14 mouse cellular contexts compared by ENCODE assay signal in genomic region chr5:111836668-111837234, GRCm38 (mm10).
DNase-seq lines count a peak whose midpoint lies in the region; ATAC-seq and TF ChIP-seq lines count a peak whose summit lies in the region.
"Had no signal": no experiment of that assay in that cellular context is flagged by ENCODE, and none has a peak within 500 bp of the region (broad histone marks: within the 10 kb centered on the region; RNA-seq: fewer than 3 reads in every experiment).

No protein-coding gene starts in this region.

- H3K9me3 ChIP-seq in embryonic facial prominence, embryonic 13.5 days, result no peaks in the 10 kb centered on the region
- no peaks in the 10 kb centered on the region for H3K9me3 ChIP-seq in hindbrain, embryonic 13.5 days
- H3K9me3 ChIP-seq in midbrain, postnatal 0 days (ENCODE audit: low read length), result no peaks in the 10 kb centered on the region
- no peaks in the 10 kb centered on the region for H3K9me3 ChIP-seq in heart, embryonic 10.5 days
- H3K9me3 ChIP-seq: limb, embryonic 12.5 days had no signal

- no peak overlapping the region for H3K9ac ChIP-seq in embryonic facial prominence, embryonic 13.5 days
- no peak overlapping the region; the same call in 1 of the 2 replicates for H3K9ac ChIP-seq in hindbrain, embryonic 13.5 days
- H3K9ac ChIP-seq in midbrain, postnatal 0 days (replicated peaks; ENCODE audit: low read length, poor library complexity, severe bottlenecking), result no peak overlapping the region
- H3K9ac ChIP-seq: limb, embryonic 12.5 days; liver, postnatal 0 days had no signal

- no peak for ATAC-seq in embryonic facial prominence, embryonic 13.5 days (ENCODE audit: insufficient number of reproducible peaks, insufficient read depth, low FRiP score, low TSS enrichment, low read depth)
- peak; percentile 80 for ATAC-seq in hindbrain, embryonic 13.5 days (ENCODE audit: low FRiP score)
- peak; percentile 44; the same call in 1 of the 2 replicates for ATAC-seq in midbrain, postnatal 0 days (ENCODE audit: low FRiP score)
- ATAC-seq: activated CD4-positive, CD25-positive, alpha-beta regulatory T cell, adult 4 months; liver, postnatal 0 days had no signal

- H3K4me2 ChIP-seq in embryonic facial prominence, embryonic 13.5 days, result peak overlapping the region; percentile 21; the same call in 1 of the 2 replicates
- H3K4me2 ChIP-seq in hindbrain, embryonic 13.5 days, result peak overlapping the region; percentile 25
- H3K4me2 ChIP-seq in midbrain, postnatal 0 days (ENCODE audit: low read depth, low read length, poor library complexity, severe bottlenecking), result 0 out of 2 replicates have a peak overlapping the region, but pooled peaks have one; percentile 4
- H3K4me2 ChIP-seq: limb, embryonic 12.5 days had no signal

- peak; percentile 26 to 32 for DNase-seq in cerebellum, postnatal 10 days
- no peak for DNase-seq in cerebellum, postnatal 14 days
- DNase-seq in midbrain, postnatal 0 days (ENCODE audit: low spot score), result peak; percentile 20
- no peak for DNase-seq in heart, embryonic 10.5 days (ENCODE audit: low spot score)
- DNase-seq in cerebellum, adult 11 months, result no peak
- DNase-seq in ovary, postnatal 10 days (ENCODE audit: low spot score), result no peak
- DNase-seq: heart, postnatal 14 days; kidney, adult 8-10 months; liver, postnatal 0 days had no signal

- 17% methylated on average over 14 of the region's 14 CpGs for WGBS in embryonic facial prominence, embryonic 13.5 days
- 7% methylated on average over 14 of the region's 14 CpGs for WGBS in hindbrain, embryonic 13.5 days
- 15% methylated on average over 14 of the region's 14 CpGs for WGBS in midbrain, postnatal 0 days
- WGBS in heart, embryonic 10.5 days, result 32% methylated on average over 14 of the region's 14 CpGs

- H3K27ac ChIP-seq in embryonic facial prominence, embryonic 13.5 days, result no peak overlapping the region
- H3K27ac ChIP-seq in hindbrain, embryonic 13.5 days, result peak overlapping the region; percentile 83
- peak overlapping the region; percentile 58 for H3K27ac ChIP-seq in midbrain, postnatal 0 days (ENCODE audit: low read depth, low read length)
- H3K27ac ChIP-seq in heart, embryonic 10.5 days, result no peak overlapping the region
- H3K27ac ChIP-seq: limb, embryonic 12.5 days had no signal

- H3K27me3 ChIP-seq in embryonic facial prominence, embryonic 13.5 days, result peaks cover 25% of the 10 kb centered on the region
- H3K27me3 ChIP-seq in hindbrain, embryonic 13.5 days, result peaks cover 23% of the 10 kb centered on the region
- no peaks in the 10 kb centered on the region for H3K27me3 ChIP-seq in midbrain, postnatal 0 days (ENCODE audit: insufficient read depth, low read length)
- peaks cover 52% of the 10 kb centered on the region for H3K27me3 ChIP-seq in heart, embryonic 10.5 days (ENCODE audit: insufficient read depth, poor library complexity, severe bottlenecking)

- no peak for TF ChIP-seq CTCF in midbrain, postnatal 0 days (IDR thresholded peaks at IDR 0.05)

- H3K4me3 ChIP-seq in embryonic facial prominence, embryonic 13.5 days, result no peak overlapping the region
- H3K4me3 ChIP-seq in hindbrain, embryonic 13.5 days, result no peak overlapping the region
- no peak overlapping the region for H3K4me3 ChIP-seq in midbrain, postnatal 0 days (ENCODE audit: low read depth, low read length)
- no peak overlapping the region for H3K4me3 ChIP-seq in heart, embryonic 10.5 days
- H3K4me3 ChIP-seq: limb, embryonic 12.5 days had no signal

- H3K4me1 ChIP-seq in embryonic facial prominence, embryonic 13.5 days, result peaks cover 15% of the 10 kb centered on the region
- peaks cover 21% of the 10 kb centered on the region for H3K4me1 ChIP-seq in hindbrain, embryonic 13.5 days (replicated peaks)
- peaks cover 4% of the 10 kb centered on the region for H3K4me1 ChIP-seq in midbrain, postnatal 0 days (ENCODE audit: insufficient read depth, low read length)
- peaks cover 15% of the 10 kb centered on the region for H3K4me1 ChIP-seq in heart, embryonic 10.5 days

- H3K36me3 ChIP-seq in embryonic facial prominence, embryonic 13.5 days, result no peaks in the 10 kb centered on the region
- H3K36me3 ChIP-seq in hindbrain, embryonic 13.5 days, result no peaks in the 10 kb centered on the region
- no peaks in the 10 kb centered on the region for H3K36me3 ChIP-seq in midbrain, postnatal 0 days (ENCODE audit: insufficient read depth, low read length)
- no peaks in the 10 kb centered on the region for H3K36me3 ChIP-seq in heart, embryonic 10.5 days
- H3K36me3 ChIP-seq: G1E; limb, embryonic 12.5 days had no signal

Comparison
In these comparisons a context has a peak if more than half of its experiments do, and no peak if none do; other contexts are left out.
1. DNase-seq: peak in cerebellum, postnatal 10 days (2 of 2) and midbrain, postnatal 0 days (single experiment); none in cerebellum, postnatal 14 days (0 of 2), heart, embryonic 10.5 days (single experiment), cerebellum, adult 11 months (single experiment) and ovary, postnatal 10 days (single experiment).
2. H3K27ac ChIP-seq: peak in hindbrain, embryonic 13.5 days (single experiment) and midbrain, postnatal 0 days (single experiment); none in embryonic facial prominence, embryonic 13.5 days (single experiment) and heart, embryonic 10.5 days (single experiment).
3. Peak in every context shown above with its lines, with median percentiles within 50 percentile points of each other: H3K4me2 ChIP-seq.